26 mouse cellular contexts compared by ENCODE assay signal in genomic region chr13:8467591-8468366, GRCm38 (mm10).
DNase-seq lines count a peak whose midpoint lies in the region; TF ChIP-seq lines count a peak whose summit lies in the region.
"Had no signal": no experiment of that assay in that cellular context is flagged by ENCODE, and none has a peak within 500 bp of the region (broad histone marks: within the 10 kb centered on the region; RNA-seq: fewer than 3 reads in every experiment).

No protein-coding gene starts in this region.

- 0 out of 2 replicates have a peak overlapping the region, but pooled peaks have one; percentile 5 for H3K27ac ChIP-seq in layer of hippocampus, adult 2 months
- H3K27ac ChIP-seq in CH12.LX (ENCODE audit: insufficient read depth, low read depth) (no peak overlapping the region), ES-Bruce4 (ENCODE audit: insufficient read depth, low read length) (peak overlapping the region; percentile 61)
- H3K27ac ChIP-seq: embryonic facial prominence, embryonic 12.5 days; heart, embryonic 10.5 days; limb, embryonic 12.5 days; lung, embryonic 15.5 days; midbrain, embryonic 12.5 days; neural tube, embryonic 13.5 days had no signal

- H3K27me3 ChIP-seq in CH12.LX (replicated peaks), result no peaks in the 10 kb centered on the region
- no peaks in the 10 kb centered on the region for H3K27me3 ChIP-seq in ES-Bruce4 (ENCODE audit: control insufficient read depth, insufficient read depth, low read length, poor library complexity, severe bottlenecking)
- H3K27me3 ChIP-seq: embryonic facial prominence, embryonic 12.5 days; limb, embryonic 12.5 days; lung, embryonic 15.5 days; midbrain, embryonic 12.5 days; neural tube, embryonic 13.5 days had no signal

- TF ChIP-seq RAD21 in CH12.LX (IDR thresholded peaks at IDR 0.05; ENCODE audit: low read depth, low read length), result no peak

- H3K36me3 ChIP-seq in CH12.LX (replicated peaks in 1 of 2; ENCODE audit: control insufficient read depth in 1 of 2, insufficient read depth in 1 of 2, low read length in 1 of 2), result no peaks in the 10 kb centered on the region
- H3K36me3 ChIP-seq in ES-Bruce4 (ENCODE audit: control insufficient read depth, insufficient read depth, low read length, poor library complexity, severe bottlenecking), result no peaks in the 10 kb centered on the region
- H3K36me3 ChIP-seq: embryonic facial prominence, embryonic 12.5 days; heart, embryonic 10.5 days; limb, embryonic 12.5 days; lung, embryonic 15.5 days; midbrain, embryonic 12.5 days; neural tube, embryonic 13.5 days had no signal

- H3K4me3 ChIP-seq in layer of hippocampus, adult 2 months, result peak overlapping the region; percentile 30
- peak overlapping the region in 1 of 3 experiments; percentile 32 for H3K4me3 ChIP-seq in CH12.LX (replicated peaks in 1 of 3; ENCODE audit: low read depth in 2 of 3, low read length in 2 of 3, poor library complexity in 1 of 3)
- H3K4me3 ChIP-seq in ES-Bruce4 (ENCODE audit: low read depth, low read length), result no peak overlapping the region
- H3K4me3 ChIP-seq: embryonic facial prominence, embryonic 12.5 days; heart, embryonic 10.5 days; limb, embryonic 12.5 days; lung, embryonic 15.5 days; midbrain, embryonic 12.5 days; myocyte; neural tube, embryonic 13.5 days had no signal

- H3K4me2 ChIP-seq in CH12.LX (ENCODE audit: insufficient read depth, low read depth, poor library complexity, severe bottlenecking), result peak overlapping the region; percentile 68
- H3K4me2 ChIP-seq: embryonic facial prominence, embryonic 12.5 days; limb, embryonic 12.5 days; liver, embryonic 11.5 days; lung, embryonic 15.5 days; midbrain, embryonic 12.5 days; neural tube, embryonic 13.5 days had no signal

- no peaks in the 10 kb centered on the region for H3K9me3 ChIP-seq in CH12.LX (replicated peaks; ENCODE audit: low read length)
- H3K9me3 ChIP-seq in ES-Bruce4 (replicated peaks; ENCODE audit: control insufficient read depth, insufficient read depth, low read length, poor library complexity, severe bottlenecking), result no peaks in the 10 kb centered on the region
- H3K9me3 ChIP-seq: embryonic facial prominence, embryonic 12.5 days; heart, embryonic 10.5 days; limb, embryonic 12.5 days; lung, embryonic 15.5 days; midbrain, embryonic 12.5 days; neural tube, embryonic 13.5 days had no signal

- TF ChIP-seq POLR2A in CH12.LX (IDR thresholded peaks at IDR 0.05; ENCODE audit: low read depth, low read length) (no peak), ES-Bruce4 (IDR thresholded peaks at IDR 0.05; ENCODE audit: insufficient read depth, low read length) (no peak)
- no peak for TF ChIP-seq POLR2A in brain, embryonic 14.5 days (IDR thresholded peaks at IDR 0.05; ENCODE audit: borderline replicate concordance, extremely low read depth, insufficient read depth, insufficient read length, poor library complexity, severe bottlenecking)

- H3K4me1 ChIP-seq in CH12.LX (ENCODE audit: control insufficient read depth in 1 of 2, insufficient read depth in 2 of 2) (peaks cover 0 to 6% of the 10 kb centered on the region in 2 experiments; a peak in 2 of 4 replicates), ES-Bruce4 (ENCODE audit: control insufficient read depth, insufficient read depth, low read length) (no peaks in the 10 kb centered on the region)
- H3K4me1 ChIP-seq: embryonic facial prominence, embryonic 12.5 days; heart, embryonic 10.5 days; limb, embryonic 12.5 days; lung, embryonic 15.5 days; midbrain, embryonic 12.5 days; neural tube, embryonic 13.5 days had no signal

- no peak for DNase-seq in layer of hippocampus, adult 2 months (ENCODE audit: low spot score in 2 of 2)
- no peak for DNase-seq in layer of hippocampus, adult 8-10 months (ENCODE audit: low spot score in 2 of 2)
- DNase-seq in CH12.LX (ENCODE audit: extremely low read depth), result no peak
- DNase-seq in brain, embryonic 14.5 days (ENCODE audit: low read depth), result peak; percentile 48
- no peak for DNase-seq in embryo, embryonic 10 days (ENCODE audit: low spot score)
- no peak for DNase-seq in layer of hippocampus, adult 9-11 months
- DNase-seq: adrenal gland, adult 2 months; B cell, adult 2 months; cerebellum, adult 9-10 months; cerebellum, postnatal 36 days; embryo, embryonic 11 days; gastrocnemius, postnatal 14 days; heart, postnatal 36 days; kidney, adult 11 months; kidney, postnatal 14 days; thymus, adult 2 months; thymus, postnatal 36 days had no signal

- no peak for TF ChIP-seq CTCF in layer of hippocampus, adult 2 months (conservative IDR thresholded peaks at IDR 0.05)
- TF ChIP-seq CTCF in CH12.LX (conservative IDR thresholded peaks at IDR 0.05 in 1 of 2, IDR thresholded peaks at IDR 0.05 in 1 of 2; ENCODE audit: low read depth in 2 of 2, low read length in 2 of 2) (no peak), ES-Bruce4 (IDR thresholded peaks at IDR 0.05; ENCODE audit: low read depth, low read length) (no peak)
- TF ChIP-seq CTCF in brain, embryonic 14.5 days (IDR thresholded peaks at IDR 0.05; ENCODE audit: borderline replicate concordance, extremely low read depth, insufficient read depth, insufficient read length), result no peak

- in situ Hi-C loops in CH12.LX (cut with MboI; ENCODE audit: low pct_ligation_motif_present, low pct_unique_long_range_greater_than_20kb, low sequenced_read_pairs), result no loop called here

- H3K9ac ChIP-seq in CH12.LX (ENCODE audit: insufficient read depth, low read depth) (peak overlapping the region; percentile 35), ES-Bruce4 (ENCODE audit: low read depth, poor library complexity, severe bottlenecking) (no peak overlapping the region)
- H3K9ac ChIP-seq: embryonic facial prominence, embryonic 12.5 days; limb, embryonic 12.5 days; lung, embryonic 15.5 days; midbrain, embryonic 12.5 days; neural tube, embryonic 13.5 days had no signal

- no peaks in the 10 kb centered on the region for H3K79me2 ChIP-seq in CH12.LX (replicated peaks; ENCODE audit: control insufficient read depth, extremely low read depth, insufficient read depth, poor library complexity, severe bottlenecking)

- dilution Hi-C loops in CH12.LX (cut with MboI; ENCODE audit: extremely low pct_ligation_motif_present, extremely low pct_unique_long_range_greater_than_20kb, low sequenced_read_pairs), result no loop called here

- TF ChIP-seq EP300 in CH12.LX (IDR thresholded peaks at IDR 0.05; ENCODE audit: low read length) (no peak), ES-Bruce4 (IDR thresholded peaks at IDR 0.05; ENCODE audit: insufficient read depth, low read depth, low read length) (0 out of 2 replicates have a peak, but pooled peaks have one; percentile 34)

TF ChIP-seq in CH12.LX, 34 proteins besides CTCF, POLR2A, EP300 and RAD21:
- TF ChIP-seq ZNF384 (IDR thresholded peaks at IDR 0.05; ENCODE audit: low read depth, low read length) (no peak), JUN (IDR thresholded peaks at IDR 0.05; ENCODE audit: insufficient read depth, low read depth, low read length) (no peak), ZC3H11A (IDR thresholded peaks at IDR 0.05; ENCODE audit: low read depth, low read length) (no peak), MXI1 (IDR thresholded peaks at IDR 0.05; ENCODE audit: low read depth, low read length) (no peak), ZMIZ1 (IDR thresholded peaks at IDR 0.05; ENCODE audit: low read depth, low read length) (no peak), MAX (IDR thresholded peaks at IDR 0.05; ENCODE audit: low read length) (no peak), SMC3 (IDR thresholded peaks at IDR 0.05; ENCODE audit: low read depth, low read length) (no peak), NELFE (IDR thresholded peaks at IDR 0.05; ENCODE audit: low read depth, low read length) (no peak), TBP (conservative IDR thresholded peaks at IDR 0.05; ENCODE audit: low read depth, low read length) (no peak), POLR2AphosphoS2 (IDR thresholded peaks at IDR 0.05; ENCODE audit: low read depth, low read length) (no peak), PAX5 (IDR thresholded peaks at IDR 0.05; ENCODE audit: low read length) (no peak), TCF12 (IDR thresholded peaks at IDR 0.05; ENCODE audit: low read depth, low read length) (no peak), MAFK (IDR thresholded peaks at IDR 0.05; ENCODE audit: insufficient replicate concordance, low read length) (no peak), IRF4 (IDR thresholded peaks at IDR 0.05; ENCODE audit: low read depth, low read length) (no peak), RCOR1 (conservative IDR thresholded peaks at IDR 0.05; ENCODE audit: low read depth, low read length) (no peak), HCFC1 (IDR thresholded peaks at IDR 0.05; ENCODE audit: low read depth, low read length) (no peak), MEF2A (IDR thresholded peaks at IDR 0.05; ENCODE audit: borderline replicate concordance, low read depth, low read length) (no peak), UBTF (IDR thresholded peaks at IDR 0.05; ENCODE audit: low read depth, low read length) (no peak), CHD2 (IDR thresholded peaks at IDR 0.05; ENCODE audit: low read length) (no peak), JUND (conservative IDR thresholded peaks at IDR 0.05; ENCODE audit: low read depth, low read length) (no peak)
